8 mouse cellular contexts compared by ENCODE assay signal in the genomic region with DNA sequence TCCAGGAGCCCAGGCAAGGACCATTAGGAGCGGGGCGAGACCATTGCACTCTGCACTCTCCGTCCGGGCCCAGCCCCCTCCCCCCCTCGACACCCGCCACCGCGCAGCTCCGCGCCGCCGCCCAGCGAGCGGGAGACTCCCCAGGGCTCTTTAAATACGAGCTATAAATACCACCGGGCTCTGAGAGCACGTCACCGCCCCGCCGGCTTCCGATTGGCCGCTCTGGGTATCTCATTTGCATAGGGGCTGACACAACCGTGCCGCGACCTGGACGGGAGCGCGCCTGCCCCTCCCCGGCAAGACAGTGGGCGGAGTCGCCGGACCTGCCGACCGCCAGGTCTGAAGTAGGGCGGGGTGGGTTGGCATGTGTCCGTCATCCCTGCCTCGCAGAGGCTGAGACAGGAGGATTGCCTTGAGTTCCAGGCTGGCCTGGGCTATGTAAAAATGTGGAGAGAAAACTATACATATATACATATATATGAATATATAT.
DNase-seq lines count a peak whose midpoint lies in the region; ATAC-seq lines count a peak whose summit lies in the region.

No protein-coding gene starts in this region.

- H3K4me3 ChIP-seq in hindbrain, embryonic 12.5 days = peak overlapping the region; percentile 46

- H3K27me3 ChIP-seq in hindbrain, embryonic 12.5 days = peaks cover 13% of the 10 kb centered on the region

- H3K4me1 ChIP-seq in hindbrain, embryonic 12.5 days = peaks cover 6% of the 10 kb centered on the region

- WGBS in hindbrain, embryonic 12.5 days = under 1% methylated on average over 37 of the region's 37 CpGs

- no peaks in the 10 kb centered on the region for H3K9me3 ChIP-seq in hindbrain, embryonic 12.5 days (replicated peaks)

- peak; percentile 99 for DNase-seq in Muller cell, postnatal 12 days (ENCODE audit: inconsistent ontology term)
- DNase-seq in cerebellum, adult 9-11 months = peak; percentile 96
- DNase-seq in frontal cortex, postnatal 10 days (ENCODE audit: low spot score in 2 of 2) = peak; percentile 92
- peak; percentile 79 to 85 for DNase-seq in layer of hippocampus, postnatal 25 days (ENCODE audit: extremely low spot score in 1 of 2, low spot score in 1 of 2)
- peak; percentile 98 for DNase-seq in lung, postnatal 25 days (ENCODE audit: low spot score)
- peak; percentile 95 for DNase-seq in retina, embryonic 14.5 days (ENCODE audit: low spot score)
- peak; percentile 94 for DNase-seq in thymus, postnatal 4 days

- peak overlapping the region; percentile 68 for H3K4me2 ChIP-seq in hindbrain, embryonic 12.5 days (replicated peaks)

- H3K36me3 ChIP-seq in hindbrain, embryonic 12.5 days = no peaks in the 10 kb centered on the region

- H3K9ac ChIP-seq in hindbrain, embryonic 12.5 days = peak overlapping the region; percentile 56

- peak overlapping the region; percentile 84 for H3K27ac ChIP-seq in hindbrain, embryonic 12.5 days

- ATAC-seq in hindbrain, embryonic 12.5 days (ENCODE audit: low FRiP score) = peak; percentile 95

Comparison
In these comparisons a context has a peak if more than half of its experiments do, and no peak if none do; other contexts are left out.
1. Peak in every context shown above with its lines: DNase-seq, ATAC-seq, H3K4me3 ChIP-seq and H3K27ac ChIP-seq.